Mouse (Mus musculus) adrenal gland, postnatal 4 days (tissue): ENCODE measurements around the gene Duoxa2. TPM values are rescaled to one million over a fixed set of nuclear protein-coding genes. Genes with fewer than 3 reads are reported as not detected.

Source experiments
- DNase-seq, 2 experiments: peaks; one replicate each; pipeline ENCODE4 v3.0.0; 2021 to 2022; ENCODE audit warnings: low spot score in 2 of 2, mixed read lengths in 2 of 2
- long read RNA-seq, 2 experiments: library from polyadenylated mRNA; stranded (forward); transcript quantifications; one replicate each; pipeline ENCODE4 v2.0.0; 2021
- total RNA-seq, 2 experiments: library from RNA; stranded (reverse); gene quantifications; 2 replicates each; pipeline ENCODE4 v1.2.3; 2021

Duoxa2 gene
- total RNA-seq = under 1 TPM in 1 of 2 experiments, not detected in 1; 0.20 TPM
- long read RNA-seq, experiment 1 = 0 reads
- long read RNA-seq, experiment 2, partial matches to known transcripts = 0 of 1 reads
- long read RNA-seq, experiment 2, other reads (novel, unspliced or antisense) = 0 of 1 reads

- DNase-seq = no peak
These were observed at the start of gene Duoxa2 for GRCm38 (mm10) chr2:122298596-122299490. TSS of gene Duoxa2 (plus strand) at chr2:122298900.

- DNase-seq = no peak
These were observed 42.7 kb upstream of the Duoxa2 start for GRCm38 (mm10) chr2:122255997-122256396.

GRCm38 (mm10) chr2:122260729-122261128 lies 38.0 kb upstream of the Duoxa2 start:
- DNase-seq = no peak

- no peak for DNase-seq
These were observed 34.0 kb upstream of the Duoxa2 start for GRCm38 (mm10) chr2:122264690-122265089.

DNA sequence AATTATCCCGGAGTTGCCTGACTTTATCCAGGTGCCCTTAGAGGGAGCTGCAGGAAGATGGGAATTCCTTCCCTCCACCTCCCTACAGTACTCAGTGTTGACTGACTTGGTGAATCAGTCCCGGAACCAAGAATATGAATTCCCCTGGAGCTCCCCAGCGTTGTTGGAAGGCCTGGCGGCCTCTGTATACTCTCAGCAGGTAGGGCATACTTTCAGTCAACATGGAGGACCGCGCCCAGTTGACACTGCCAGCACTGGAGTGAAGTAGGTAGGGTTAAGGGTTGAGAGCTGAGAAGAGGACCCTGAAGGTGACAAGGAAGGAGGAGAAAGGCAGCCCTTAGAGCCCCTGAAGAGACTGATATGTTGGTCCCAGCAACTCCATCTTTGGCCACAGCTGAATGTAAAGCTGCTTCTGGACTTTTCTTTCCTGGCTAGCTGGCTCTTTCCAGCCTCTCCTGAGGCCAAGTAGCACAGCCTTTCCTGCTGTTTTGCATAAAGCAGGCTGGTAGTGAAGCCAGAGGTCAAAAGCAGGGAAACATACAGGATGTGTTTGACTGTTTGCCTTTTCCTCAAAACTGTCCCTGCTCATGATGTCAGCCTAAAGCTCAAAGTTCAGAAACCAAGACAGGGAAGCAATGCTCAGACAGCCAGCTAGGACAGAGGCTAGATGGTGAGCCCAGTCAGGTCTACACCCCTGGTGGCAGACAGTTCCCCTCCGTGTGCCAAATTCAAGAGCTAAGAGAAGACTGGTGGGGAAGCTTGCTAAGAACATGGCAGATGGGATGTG lies 32.1 kb upstream of the Duoxa2 start:
- DNase-seq = no peak

- no peak for DNase-seq
These were observed 19.9 kb upstream of the Duoxa2 start for GRCm38 (mm10) chr2:122278769-122279168.

GRCm38 (mm10) chr2:122284091-122284490 lies 14.6 kb upstream of the Duoxa2 start:
- DNase-seq = no peak

DNA sequence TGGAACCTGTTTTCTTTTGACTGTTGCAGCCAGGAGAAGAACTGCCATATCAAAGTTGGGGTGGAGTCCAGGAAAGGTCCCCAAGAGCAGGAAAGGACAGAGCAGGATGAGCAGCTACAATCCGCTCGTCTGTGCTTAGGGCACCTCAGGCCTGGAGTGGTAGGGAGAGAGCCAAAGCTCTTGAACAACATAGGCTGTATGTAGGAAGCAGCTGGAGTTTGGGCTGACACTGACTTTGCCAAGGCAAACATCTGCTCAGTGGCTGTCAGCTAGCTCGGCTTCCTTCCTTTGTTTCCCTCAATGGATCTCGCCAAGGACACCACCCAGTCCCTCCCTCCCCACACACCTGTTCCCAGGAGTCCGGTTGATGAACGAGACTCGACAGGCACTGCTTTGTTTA lies 12.6 kb upstream of the Duoxa2 start:
- no peak for DNase-seq

DNA sequence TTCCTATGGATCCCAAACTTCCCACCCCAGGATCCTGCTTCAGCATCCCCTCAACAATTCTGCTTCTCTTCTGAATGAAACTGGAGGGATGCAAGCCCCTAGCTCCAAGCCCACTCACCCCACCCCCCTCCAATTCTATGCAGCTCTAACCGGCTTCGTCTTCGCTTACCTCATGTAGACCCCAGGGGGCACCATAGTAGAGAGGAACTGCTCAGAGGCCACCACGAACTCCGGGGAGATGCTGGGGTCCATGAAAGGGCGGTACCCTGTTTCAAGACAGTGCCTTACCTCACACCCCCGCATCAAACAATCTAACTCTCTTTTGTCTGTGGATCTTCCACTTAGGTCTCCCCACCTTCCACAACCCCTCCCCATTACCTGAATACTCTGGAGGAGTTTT lies 3.8 kb upstream of the Duoxa2 start:
- no peak for DNase-seq

DNA sequence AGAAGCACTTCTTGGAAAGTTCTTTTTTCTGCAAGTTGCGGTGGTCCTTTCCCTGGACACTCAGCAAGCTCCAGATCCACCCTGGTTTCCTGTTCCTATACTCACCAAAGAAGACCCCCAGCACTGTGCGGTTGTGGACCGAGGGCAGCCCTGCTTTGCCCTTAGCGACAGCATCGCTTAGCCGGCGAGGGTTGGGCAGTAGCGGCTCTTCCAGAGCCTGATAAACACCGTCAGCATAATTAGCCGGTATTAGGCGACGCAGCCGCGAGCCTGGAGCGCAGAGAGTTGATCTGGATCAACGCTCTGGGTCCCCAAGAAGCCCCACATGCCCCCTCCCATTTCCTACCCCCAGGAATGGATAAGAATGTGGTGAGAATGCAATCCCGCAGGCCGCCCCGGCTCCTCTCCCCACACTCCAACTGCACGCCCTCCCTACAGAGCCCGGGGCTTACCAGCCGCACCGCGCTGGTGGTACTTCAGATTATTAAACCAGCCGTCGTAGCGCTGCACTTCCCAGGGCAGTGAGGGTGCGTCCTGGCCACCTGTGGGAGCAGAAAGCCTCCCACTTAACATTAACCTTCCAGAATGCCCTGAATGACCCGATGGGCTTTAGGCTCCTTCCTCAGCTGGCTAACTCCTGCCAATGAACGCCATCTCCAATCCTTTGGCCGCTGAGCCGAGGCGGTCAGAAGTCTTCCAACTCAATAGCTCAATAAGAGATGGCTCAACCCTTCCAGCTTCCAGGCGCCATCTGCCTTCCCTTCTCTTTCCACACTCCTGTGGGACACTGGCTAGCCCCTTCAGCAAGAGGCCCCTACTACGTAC lies 1.2 kb upstream of the Duoxa2 start:
- DNase-seq = no peak

- DNase-seq = no peak
These were observed 602 bp upstream of the Duoxa2 start, which contains the start of gene Duox2 for GRCm38 (mm10) chr2:122298096-122298499. TSS of gene Duox2 (minus strand) at chr2:122298449.

DNA sequence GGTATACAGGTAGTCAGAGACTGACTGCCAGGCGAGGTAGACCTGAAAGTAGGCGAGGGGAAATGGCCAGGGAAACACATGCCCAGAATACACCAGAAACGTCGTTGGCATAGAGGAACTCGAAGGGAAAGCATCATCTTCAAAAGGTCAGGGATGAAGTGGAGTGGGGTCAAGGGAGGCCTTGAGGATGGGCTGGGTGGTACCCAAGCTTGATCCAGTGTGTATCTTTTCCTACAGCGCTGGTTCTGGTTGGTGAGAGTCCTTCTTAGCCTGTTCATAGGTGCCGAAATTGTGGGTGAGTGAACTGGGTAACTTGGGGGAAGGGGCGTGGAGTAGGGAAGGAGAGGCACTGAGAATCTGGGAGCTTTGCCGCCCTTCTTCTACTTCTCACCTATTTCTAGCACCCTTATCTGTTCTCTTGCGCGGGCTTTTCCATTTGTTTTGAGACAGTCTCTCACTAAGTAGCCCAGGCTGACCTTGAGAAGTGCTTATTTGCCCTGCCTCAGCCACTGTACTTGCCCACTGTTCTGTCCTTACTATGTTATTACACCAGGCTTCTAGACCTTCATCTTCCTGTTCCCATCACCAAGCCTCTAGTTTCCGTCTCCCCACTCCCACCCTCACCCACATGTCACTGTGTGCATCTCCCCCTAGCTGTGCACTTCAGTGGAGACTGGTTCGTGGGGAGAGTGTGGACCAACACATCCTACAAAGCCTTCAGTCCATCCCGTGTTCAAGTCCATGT lies 1.4 kb downstream of the Duoxa2 start:
- DNase-seq = no peak

DNA sequence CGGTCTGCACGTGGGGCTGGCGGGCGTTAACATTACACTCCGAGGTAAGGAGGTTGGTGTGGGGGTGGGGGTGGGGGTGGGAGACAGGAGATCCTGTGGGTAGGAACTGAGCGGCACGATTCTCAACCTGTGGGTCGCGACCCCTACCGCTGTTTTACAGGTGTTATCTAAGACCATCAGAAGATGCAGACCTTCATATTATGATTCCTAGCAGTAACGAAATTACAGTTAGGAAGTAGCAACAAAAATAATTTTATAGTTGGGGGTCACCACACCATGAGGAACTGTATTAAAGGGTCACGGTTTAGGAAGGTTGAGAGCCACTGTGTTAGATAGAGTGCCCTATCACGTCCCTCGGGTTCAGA lies 1.9 kb downstream of the Duoxa2 start:
- DNase-seq = no peak

- no peak for DNase-seq
These were observed 2.6 kb downstream of the Duoxa2 start for GRCm38 (mm10) chr2:122301081-122301920.

GRCm38 (mm10) chr2:122301921-122302573 lies 3.3 kb downstream of the Duoxa2 start:
- DNase-seq = no peak

GRCm38 (mm10) chr2:122302574-122303241 lies 4.0 kb downstream of the Duoxa2 start:
- DNase-seq = peak in 1 of 2 experiments; percentile 29

GRCm38 (mm10) chr2:122304544-122304943 lies 5.8 kb downstream of the Duoxa2 start:
- DNase-seq = no peak
